Mouse (Mus musculus) embryonic fibroblast, embryonic 13.5 days (primary cell): ENCODE data around the gene Ccser2. TPM values are rescaled to one million over a fixed set of nuclear protein-coding genes. Genes with fewer than 3 reads are reported as not detected.
A peak's percentile ranks its signal among the peaks of the same experiment; 100 is the strongest.

Experiments
- H3K27ac ChIP-seq: 2 replicates; pipeline ENCODE4 v1.5.1; 2012; ENCODE audit warnings: low read length, control low read depth, inconsistent platforms; ENCODE audit not compliant: insufficient read depth
- H3K4me1 ChIP-seq: 2 replicates; pipeline ENCODE4 v1.6.1; 2011; ENCODE audit warnings: low read length; ENCODE audit not compliant: control insufficient read depth, insufficient read depth
- H3K4me3 ChIP-seq: 2 replicates; pipeline ENCODE4 v1.5.1; 2011; ENCODE audit warnings: mild to moderate bottlenecking, control low read depth, low read length; ENCODE audit not compliant: insufficient read depth
- CTCF ChIP-seq: IDR thresholded peaks from 2 replicates; pipeline ENCODE4 v1.5.1; 2011; ENCODE audit warnings: mild to moderate bottlenecking, control low read depth, low read length, moderate library complexity, borderline replicate concordance; ENCODE audit not compliant: insufficient read depth
- POLR2A ChIP-seq: IDR thresholded peaks from 2 replicates; pipeline ENCODE4 v1.6.1; 2011; ENCODE audit warnings: low read depth, mild to moderate bottlenecking, control low read depth, low read length, moderate library complexity
- polyA plus RNA-seq: library from polyadenylated mRNA; stranded (reverse); fragments of >200 nt; gene quantifications from 2 replicates; pipeline ENCODE4 v1.2.4, GENCODE M21; 2011; ENCODE audit warnings: low read depth; ENCODE audit not compliant: missing spikeins, insufficient read length

Ccser2 gene
- polyA plus RNA-seq, 1 experiment = 59.7 TPM

DNA sequence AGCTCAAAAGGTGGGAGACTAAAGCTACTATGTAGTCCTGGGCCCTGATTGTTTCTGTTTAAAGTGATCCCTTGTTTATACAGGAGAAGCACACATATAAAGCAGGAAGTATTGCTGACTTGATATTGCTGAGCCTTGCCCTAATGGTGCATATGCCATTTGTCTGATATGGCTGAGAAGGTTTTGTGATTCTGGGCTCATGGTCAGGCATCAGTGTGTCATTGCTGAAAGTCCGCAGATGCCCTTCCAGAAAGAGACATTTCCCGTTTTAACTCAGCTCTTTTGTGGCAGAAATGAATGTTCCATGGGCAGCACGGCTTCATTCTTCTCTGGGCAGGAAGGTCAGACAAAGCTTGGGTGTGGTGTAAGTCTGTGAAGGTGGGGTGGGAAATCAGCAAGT, 17.1 kb upstream of the Ccser2 start:
- no peak overlapping the region for H3K4me3 ChIP-seq
- TF ChIP-seq POLR2A (no peak), CTCF (no peak)
- no peak overlapping the region for H3K27ac ChIP-seq
- H3K4me1 ChIP-seq = no peaks in the 10 kb centered on the region

DNA sequence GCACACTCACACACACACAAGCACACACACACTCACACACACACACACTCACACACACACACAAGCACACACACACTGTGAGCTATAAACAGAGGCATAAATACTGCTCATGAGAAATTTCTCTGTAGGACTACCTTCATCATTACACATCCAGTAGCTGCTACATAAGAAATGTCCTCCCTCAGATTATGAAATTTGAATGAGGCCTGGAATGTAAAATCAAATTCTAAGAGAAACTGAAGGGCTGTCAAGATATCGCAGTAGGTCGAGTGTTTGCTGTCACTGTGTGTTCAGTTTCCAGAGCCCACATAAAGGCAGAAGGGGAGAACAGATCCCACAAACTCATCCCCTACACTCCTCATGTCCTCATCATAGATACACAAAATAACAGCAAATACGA, 6.4 kb upstream of the Ccser2 start:
- H3K4me3 ChIP-seq = no peak overlapping the region
- H3K27ac ChIP-seq = no peak overlapping the region
- 0 out of 2 replicates have a peak, but pooled peaks cover under 1% of the 10 kb centered on the region for H3K4me1 ChIP-seq
- TF ChIP-seq CTCF (no peak), POLR2A (no peak)

DNA sequence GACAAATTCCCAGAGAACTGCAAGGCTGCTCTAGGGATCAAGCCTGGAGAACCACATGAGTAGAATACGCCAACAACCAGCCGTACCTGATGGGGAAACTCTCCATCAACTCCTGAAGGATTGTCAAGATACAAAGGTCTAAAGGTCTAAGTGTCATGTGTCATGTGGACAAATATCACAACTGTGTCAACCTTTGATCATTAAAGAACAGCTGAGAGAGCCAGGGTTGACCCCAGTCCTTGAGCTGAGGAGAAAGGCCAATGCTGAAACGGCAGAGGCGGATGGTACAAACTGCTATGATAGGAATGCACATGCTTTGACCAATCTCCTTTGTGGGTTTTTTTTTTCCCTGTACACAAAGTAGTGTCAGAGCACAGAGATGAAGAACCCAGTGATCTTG, 2.6 kb upstream of the Ccser2 start:
- no peak for TF ChIP-seq POLR2A
- TF ChIP-seq CTCF = no peak

DNA sequence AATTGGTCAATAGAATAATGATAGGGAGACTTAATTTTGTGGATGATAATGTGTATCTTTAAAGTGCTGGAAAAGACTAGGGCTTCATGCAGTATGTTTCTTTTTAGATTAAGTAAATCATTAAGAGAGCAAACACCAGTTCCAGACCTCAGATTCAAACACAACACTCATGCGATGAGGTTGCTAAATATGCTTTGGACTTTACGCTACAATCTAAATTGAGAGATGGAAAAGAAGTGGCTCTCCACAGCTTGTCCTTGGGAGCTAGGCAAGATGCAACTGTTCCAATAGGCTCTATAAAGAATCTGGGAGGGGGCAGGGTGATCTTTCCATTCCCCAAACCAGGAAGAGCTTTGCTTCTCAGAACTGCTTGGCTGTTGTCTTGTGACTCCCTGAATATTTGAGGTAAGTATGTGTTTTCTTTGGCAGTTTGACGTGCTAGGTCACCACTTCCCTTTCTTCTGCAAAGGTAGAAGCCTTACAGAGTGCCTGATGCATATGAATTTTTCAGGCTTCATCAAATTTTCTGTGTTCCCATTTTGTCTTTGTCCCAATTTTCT, 1.4 kb upstream of the Ccser2 start:
- no peak overlapping the region for H3K27ac ChIP-seq
- no peak overlapping the region for H3K4me3 ChIP-seq
- TF ChIP-seq CTCF (no peak), POLR2A (no peak)
- peaks cover 3% of the 10 kb centered on the region; the same call in 1 of the 2 replicates for H3K4me1 ChIP-seq

More for the DNA sequence above, 2.6 kb upstream of the Ccser2 start:
- no peak overlapping the region for H3K4me3 ChIP-seq
- H3K4me1 ChIP-seq = 0 out of 2 replicates have a peak, but pooled peaks cover 3% of the 10 kb centered on the region
- H3K27ac ChIP-seq = no peak overlapping the region

DNA sequence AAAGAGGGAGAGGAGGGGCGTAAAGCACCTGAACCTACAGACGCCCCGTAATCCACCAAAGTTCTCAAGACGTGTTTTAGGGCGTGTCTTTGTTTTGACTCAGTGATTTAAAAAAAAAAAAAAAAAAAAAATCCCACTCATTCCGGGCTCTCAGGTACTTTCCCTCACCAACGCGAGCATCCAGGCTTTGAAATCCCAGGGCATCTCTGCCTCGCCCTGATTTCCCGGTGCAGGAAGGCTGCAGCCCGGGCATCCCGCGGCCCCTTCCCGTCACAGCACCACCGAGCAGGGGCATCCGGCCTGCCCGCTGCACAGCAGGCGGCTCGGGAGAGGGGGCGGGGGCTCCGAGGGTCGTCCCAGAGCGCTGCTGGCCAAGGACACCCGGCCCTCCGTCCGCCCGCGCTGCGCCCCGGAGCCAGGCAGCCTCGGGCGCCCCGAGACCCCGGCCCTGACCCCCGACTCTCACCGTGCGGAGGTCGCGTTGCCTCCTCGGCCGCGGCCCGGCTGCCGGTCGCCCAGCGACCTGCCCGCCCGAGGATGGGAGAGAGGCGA, 425 bp downstream of the Ccser2 start:
- no peak overlapping the region for H3K27ac ChIP-seq
- TF ChIP-seq CTCF = no peak
- TF ChIP-seq POLR2A = no peak

DNA sequence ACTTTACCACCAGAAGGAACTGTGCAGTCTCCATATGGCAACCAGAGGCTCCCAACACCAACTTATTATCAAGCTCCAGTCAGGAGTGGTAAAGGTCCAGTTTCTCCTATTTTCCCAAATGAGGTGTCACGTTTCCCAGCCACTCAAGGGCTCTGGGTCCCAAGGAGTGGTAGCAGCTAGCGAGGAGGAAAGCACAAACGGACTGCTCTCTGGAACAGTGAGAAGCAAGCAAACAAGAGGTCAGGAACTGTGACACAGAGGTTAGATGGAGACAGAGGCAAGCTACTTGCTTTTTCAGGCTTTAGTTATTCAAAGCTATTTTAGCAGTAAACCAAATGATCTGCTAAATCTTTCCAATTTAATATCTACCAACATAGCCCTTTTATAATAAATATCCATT, 3.2 kb downstream of the Ccser2 start:
- Histone ChIP-seq H3K4me1 (peaks cover 8% of the 10 kb centered on the region), H3K27ac (no peak overlapping the region), H3K4me3 (no peak overlapping the region)
- TF ChIP-seq CTCF = no peak
- TF ChIP-seq POLR2A = no peak

More for the DNA sequence above, 425 bp downstream of the Ccser2 start:
- Histone ChIP-seq H3K4me3 (peak overlapping the region; percentile 92), H3K4me1 (peaks cover 3% of the 10 kb centered on the region; the same call in 1 of the 2 replicates)

DNA sequence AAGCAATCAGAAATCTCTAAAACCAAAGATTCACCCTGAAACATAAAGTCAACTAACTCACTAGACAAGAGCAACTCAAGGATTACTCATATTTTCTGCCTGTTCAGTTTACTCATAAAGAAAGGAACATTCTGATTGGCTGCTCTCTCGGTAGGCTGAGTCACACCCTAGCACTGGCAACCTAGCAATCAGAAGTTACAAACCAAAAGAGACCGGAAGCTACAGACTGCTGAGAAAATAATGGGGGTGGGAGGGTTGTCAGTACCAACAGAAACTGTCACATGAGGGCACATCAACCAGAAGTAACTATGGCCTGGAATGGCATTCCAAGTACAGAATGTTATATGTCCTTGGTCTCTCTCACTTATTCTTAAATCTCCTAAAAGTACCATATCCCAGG, 6.1 kb downstream of the Ccser2 start:
- H3K4me1 ChIP-seq = peaks cover 5% of the 10 kb centered on the region
- TF ChIP-seq CTCF = no peak
- no peak for TF ChIP-seq POLR2A
- H3K27ac ChIP-seq = no peak overlapping the region
- H3K4me3 ChIP-seq = no peak overlapping the region

DNA sequence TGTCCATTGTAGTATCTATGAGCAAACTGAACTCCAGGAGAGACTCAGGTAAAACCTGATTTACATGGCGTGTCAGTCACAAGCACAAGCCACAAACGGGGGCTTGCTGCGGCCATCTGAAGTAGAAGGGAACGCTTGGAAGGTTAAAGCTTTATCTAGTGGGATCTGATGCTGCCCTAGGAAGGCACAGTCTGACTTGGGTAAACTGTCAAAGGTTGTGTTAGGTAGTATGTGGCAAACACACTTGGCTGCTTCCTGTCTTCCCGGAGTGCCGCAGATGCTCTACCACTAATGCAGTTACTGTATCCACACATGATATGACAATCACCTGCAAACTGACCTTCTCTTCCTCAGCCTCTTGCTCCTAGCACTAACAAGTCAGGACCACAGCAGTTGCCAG, 10.9 kb downstream of the Ccser2 start:
- Histone ChIP-seq H3K4me1 (peaks cover 5% of the 10 kb centered on the region; the same call in 1 of the 2 replicates), H3K27ac (no peak overlapping the region), H3K4me3 (no peak overlapping the region)
- no peak for TF ChIP-seq CTCF
- no peak for TF ChIP-seq POLR2A

DNA sequence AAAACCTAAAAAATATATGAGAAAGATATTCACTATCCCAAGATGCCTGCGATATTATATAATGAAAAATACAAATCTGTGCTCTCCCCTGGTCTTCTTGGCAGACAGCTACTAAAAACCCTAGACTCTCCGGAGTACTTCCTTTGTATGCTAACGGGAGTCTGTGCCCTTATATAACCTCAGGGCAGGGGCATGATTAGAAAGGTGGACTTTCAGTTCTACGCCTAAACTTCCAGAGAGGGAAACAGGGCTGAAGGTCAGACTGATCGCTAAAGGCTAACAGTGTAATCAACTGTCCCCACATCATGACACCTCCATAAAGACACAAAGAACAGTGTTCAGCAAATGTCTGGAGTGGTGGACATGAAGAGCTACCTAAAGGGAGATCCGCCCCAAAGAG, 11.3 kb downstream of the Ccser2 start:
- Histone ChIP-seq H3K4me1 (peaks cover 5% of the 10 kb centered on the region; the same call in 1 of the 2 replicates), H3K4me3 (no peak overlapping the region), H3K27ac (no peak overlapping the region)
- TF ChIP-seq POLR2A = no peak
- no peak for TF ChIP-seq CTCF

DNA sequence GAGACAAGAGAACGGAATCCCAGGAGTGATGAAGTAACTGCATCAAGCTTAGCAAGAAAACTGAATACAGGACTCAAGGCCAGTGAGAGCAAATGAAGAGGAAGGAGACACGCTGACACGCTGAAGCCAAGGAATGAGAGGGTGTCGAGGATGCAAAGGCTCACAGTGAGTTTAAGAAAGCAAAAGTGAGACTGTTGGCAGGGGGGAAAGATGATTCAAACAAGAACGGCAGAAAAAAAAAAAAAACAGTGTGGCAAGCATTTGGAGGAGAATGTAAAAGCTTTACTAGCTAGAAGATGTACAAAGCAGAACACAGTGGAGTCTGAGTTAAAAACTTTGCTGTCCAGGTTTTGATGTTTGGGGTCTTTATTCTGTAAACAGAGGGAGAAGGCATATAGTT, 11.9 kb downstream of the Ccser2 start:
- Histone ChIP-seq H3K4me3 (no peak overlapping the region), H3K4me1 (peaks cover 2% of the 10 kb centered on the region; the same call in 1 of the 2 replicates), H3K27ac (no peak overlapping the region)
- TF ChIP-seq POLR2A = no peak
- TF ChIP-seq CTCF = no peak
